Mouse (Mus musculus) layer of hippocampus, postnatal 25 days (tissue): Measurements from ENCODE around the gene Mlkl. TPM values are rescaled to one million over a fixed set of nuclear protein-coding genes. Genes with fewer than 3 reads are reported as not detected.

Experiments
- total RNA-seq, 2 experiments: library from RNA; stranded (reverse); gene quantifications; 2 replicates each; pipeline ENCODE4 v1.2.3; 2021

Mlkl gene
- total RNA-seq, 2 experiments from 2014 or later, result 0.17 to 0.59 TPM

Other genes with a start within 250 kb of the Mlkl start
- gene Clec18a, start 245.8 kb downstream of the Mlkl start, total RNA-seq, result 1 to 10 TPM; 1.5 to 1.8 TPM
- 10 to 100 TPM; 27.2 to 31.4 TPM for gene Pdpr, start 243.5 kb downstream of the Mlkl start, total RNA-seq
- 100 to 1,000 TPM; 141 to 143 TPM for gene Glg1, start 79.0 kb downstream of the Mlkl start, total RNA-seq
- gene Rfwd3, start 38.0 kb downstream of the Mlkl start, total RNA-seq, result 10 to 100 TPM; 20.2 TPM
- gene Fa2h, start 55.6 kb upstream of the Mlkl start, total RNA-seq, result 10 to 100 TPM; 49.1 to 51.3 TPM
- gene Wdr59, start 183.9 kb upstream of the Mlkl start, total RNA-seq, result 10 to 100 TPM; 23.5 to 24.8 TPM
- gene Znrf1, start 197.9 kb upstream of the Mlkl start, total RNA-seq, result 100 to 1,000 TPM; 106 to 116 TPM